Mouse (Mus musculus) cortical plate, adult 2 months (tissue): Measurements from ENCODE around the gene Dusp18.

Source experiments
- CTCF ChIP-seq: fragments of 200-500 bp; IDR thresholded peaks from 2 replicates; pipeline ENCODE4 v1.5.1; 2011; ENCODE audit warnings: mild to moderate bottlenecking, control low read depth, low read length; ENCODE audit not compliant: insufficient read depth; ENCODE audit errors: extremely low read depth
- POLR2A ChIP-seq: fragments of 200-500 bp; IDR thresholded peaks from 2 replicates; pipeline ENCODE4 v1.6.1; 2011; ENCODE audit warnings: mild to moderate bottlenecking, low read length, control low read depth; ENCODE audit not compliant: insufficient read depth; ENCODE audit errors: extremely low read depth

GRCm38 (mm10) chr11:3859778-3860177 lies 35.3 kb upstream of the Dusp18 start:
- TF ChIP-seq CTCF (no peak), POLR2A (no peak)
